In genomic region chr11:79993356-79994270, GRCm38 (mm10) we compare ENCODE assay signal across 8 mouse cellular contexts. TPM values are rescaled to one million over a fixed set of nuclear protein-coding genes. Genes with fewer than 3 reads are reported as not detected.
DNase-seq lines count a peak whose midpoint lies in the region; ATAC-seq and TF ChIP-seq lines count a peak whose summit lies in the region.

No protein-coding gene starts in this region.

- under 1% methylated on average over 69 of the region's 74 CpGs for WGBS in kidney, embryonic 14.5 days
- under 1% methylated on average over 74 of the region's 74 CpGs for WGBS in embryonic facial prominence, embryonic 10.5 days
- under 1% methylated on average over 41 of the region's 74 CpGs for WGBS in hindbrain, embryonic 13.5 days
- under 1% methylated on average over 51 of the region's 74 CpGs for WGBS in lung, postnatal 0 days

- H3K36me3 ChIP-seq in kidney, embryonic 14.5 days (ENCODE audit: control insufficient read depth, insufficient read depth, low read length) = peaks cover 15% of the 10 kb centered on the region
- H3K36me3 ChIP-seq in embryonic facial prominence, embryonic 10.5 days (replicated peaks) = peaks cover 34% of the 10 kb centered on the region
- H3K36me3 ChIP-seq in hindbrain, embryonic 13.5 days = peaks cover 14% of the 10 kb centered on the region
- H3K36me3 ChIP-seq in lung, postnatal 0 days (ENCODE audit: insufficient read depth, low read length) = no peaks in the 10 kb centered on the region

- peaks cover 4% of the 10 kb centered on the region for H3K4me1 ChIP-seq in kidney, embryonic 14.5 days (ENCODE audit: control insufficient read depth, insufficient read depth, low read length)
- H3K4me1 ChIP-seq in embryonic facial prominence, embryonic 10.5 days = peaks cover 4% of the 10 kb centered on the region
- peaks cover 11% of the 10 kb centered on the region for H3K4me1 ChIP-seq in hindbrain, embryonic 13.5 days (replicated peaks)
- no peaks in the 10 kb centered on the region; the same call in 1 of the 2 replicates for H3K4me1 ChIP-seq in lung, postnatal 0 days (ENCODE audit: insufficient read depth, low read depth, low read length)

- peak overlapping the region; percentile 91 for H3K9ac ChIP-seq in kidney, embryonic 14.5 days (ENCODE audit: low read depth, low read length)
- peak overlapping the region; percentile 94 for H3K9ac ChIP-seq in hindbrain, embryonic 13.5 days
- H3K9ac ChIP-seq in lung, postnatal 0 days (replicated peaks; ENCODE audit: low read depth) = peak overlapping the region; percentile 84

- H3K9me3 ChIP-seq in kidney, embryonic 14.5 days (ENCODE audit: control insufficient read depth, low read length) = no peaks in the 10 kb centered on the region
- no peaks in the 10 kb centered on the region for H3K9me3 ChIP-seq in embryonic facial prominence, embryonic 10.5 days
- no peaks in the 10 kb centered on the region for H3K9me3 ChIP-seq in hindbrain, embryonic 13.5 days
- no peaks in the 10 kb centered on the region for H3K9me3 ChIP-seq in lung, postnatal 0 days (ENCODE audit: low read length)

- H3K27ac ChIP-seq in kidney, embryonic 14.5 days (ENCODE audit: low read depth, low read length) = peak overlapping the region; percentile 100
- H3K27ac ChIP-seq in embryonic facial prominence, embryonic 10.5 days (replicated peaks) = peak overlapping the region; percentile 99
- peak overlapping the region; percentile 99 for H3K27ac ChIP-seq in hindbrain, embryonic 13.5 days
- peak overlapping the region; percentile 92 for H3K27ac ChIP-seq in lung, postnatal 0 days (ENCODE audit: low read length)

- DNase-seq in kidney, postnatal 14 days = no peak
- peak; percentile 43 for DNase-seq in ES-CJ7 (ENCODE audit: low read depth, low spot score)
- no peak for DNase-seq in embryonic facial prominence, embryonic 10.5 days (ENCODE audit: low spot score)
- peak; percentile 39 for DNase-seq in lung, postnatal 0 days (ENCODE audit: low spot score)
- peak; percentile 68 for DNase-seq in testis, postnatal 10 days (ENCODE audit: low spot score)
- DNase-seq in cerebellum, adult 8-10 months = no peak

- ATAC-seq in kidney, embryonic 14.5 days (ENCODE audit: low FRiP score, low TSS enrichment) = peak; percentile 56
- peak; percentile 61 for ATAC-seq in hindbrain, embryonic 13.5 days (ENCODE audit: low FRiP score)
- ATAC-seq in lung, postnatal 0 days = peak; percentile 38

- H3K4me3 ChIP-seq in kidney, embryonic 14.5 days (ENCODE audit: low read length) = peak overlapping the region; percentile 86
- H3K4me3 ChIP-seq in embryonic facial prominence, embryonic 10.5 days = peak overlapping the region; percentile 93
- peak overlapping the region; percentile 98 for H3K4me3 ChIP-seq in hindbrain, embryonic 13.5 days
- H3K4me3 ChIP-seq in lung, postnatal 0 days (ENCODE audit: low read depth, low read length) = peak overlapping the region; percentile 86

- no peaks in the 10 kb centered on the region for H3K27me3 ChIP-seq in kidney, embryonic 14.5 days (ENCODE audit: control insufficient read depth, insufficient read depth, low read length)
- no peaks in the 10 kb centered on the region for H3K27me3 ChIP-seq in embryonic facial prominence, embryonic 10.5 days (replicated peaks; ENCODE audit: low read depth, poor library complexity, severe bottlenecking)
- no peaks in the 10 kb centered on the region for H3K27me3 ChIP-seq in hindbrain, embryonic 13.5 days
- no peaks in the 10 kb centered on the region for H3K27me3 ChIP-seq in lung, postnatal 0 days (replicated peaks; ENCODE audit: insufficient read depth, low read length)

- peak overlapping the region; percentile 45 for H3K4me2 ChIP-seq in kidney, embryonic 14.5 days (replicated peaks; ENCODE audit: low read depth, low read length)
- peak overlapping the region; percentile 76 for H3K4me2 ChIP-seq in hindbrain, embryonic 13.5 days
- peak overlapping the region; percentile 83 for H3K4me2 ChIP-seq in lung, postnatal 0 days (replicated peaks; ENCODE audit: low read depth, low read length)

- TF ChIP-seq CTCF in lung, postnatal 0 days (IDR thresholded peaks at IDR 0.05) = no peak

- no peak for TF ChIP-seq EP300 in lung, postnatal 0 days (IDR thresholded peaks at IDR 0.05)

RNA-seq across cellular contexts. Expression of gene Suz12, which starts 0.7 kb away (rescaled TPM):
- polyA plus RNA-seq in kidney, embryonic 14.5 days (2014; fragmentation: Nextera tagmentation; extraction: Ambion mirVana) = 32.4 and 36.5 TPM in 2 replicates
- 22.2 and 23.3 TPM in 2 replicates for polyA plus RNA-seq in embryonic facial prominence, embryonic 10.5 days (2016; fragmentation: Nextera tagmentation; extraction: Ambion mirVana)
- 16.0 and 16.9 TPM in 2 replicates for polyA plus RNA-seq in hindbrain, embryonic 13.5 days (2015; fragmentation: Nextera tagmentation; extraction: Ambion mirVana)
- 9.7 and 12.4 TPM in 2 replicates for polyA plus RNA-seq in lung, postnatal 0 days (2015; fragmentation: Nextera tagmentation; extraction: Ambion mirVana)

RNA-seq across cellular contexts. Expression of gene Utp6, which starts 31.4 kb away (rescaled TPM):
- polyA plus RNA-seq in kidney, embryonic 14.5 days (2014; fragmentation: Nextera tagmentation; extraction: Ambion mirVana) = 45.7 and 68.6 TPM in 2 replicates
- 72.4 and 74.1 TPM in 2 replicates for polyA plus RNA-seq in embryonic facial prominence, embryonic 10.5 days (2016; fragmentation: Nextera tagmentation; extraction: Ambion mirVana)
- polyA plus RNA-seq in hindbrain, embryonic 13.5 days (2015; fragmentation: Nextera tagmentation; extraction: Ambion mirVana) = 42.7 and 45.2 TPM in 2 replicates
- polyA plus RNA-seq in lung, postnatal 0 days (2015; fragmentation: Nextera tagmentation; extraction: Ambion mirVana) = 14.9 and 21.5 TPM in 2 replicates

Comparison
In these comparisons a context has a peak if more than half of its experiments do, and no peak if none do; other contexts are left out.
1. DNase-seq: peak in ES-CJ7 (single experiment), lung, postnatal 0 days (single experiment) and testis, postnatal 10 days (single experiment); none in kidney, postnatal 14 days (single experiment), embryonic facial prominence, embryonic 10.5 days (single experiment) and cerebellum, adult 8-10 months (single experiment).
2. Peak in every context shown above with its lines, with median percentiles within 50 percentile points of each other: ATAC-seq, H3K27ac ChIP-seq, H3K4me2 ChIP-seq, H3K4me3 ChIP-seq and H3K9ac ChIP-seq.